Mouse (Mus musculus) layer of hippocampus, postnatal 10 days (tissue): ENCODE results near the gene Zdhhc5. TPM values are rescaled to one million over a fixed set of nuclear protein-coding genes. Genes with fewer than 3 reads are reported as not detected.
"Not testable (repeated sequence)": the region's sequence is repeated elsewhere in the genome, so short reads cannot be mapped to it uniquely, and the experiment has no call there.

Experiments used
- DNase-seq, 2 experiments: peaks; one replicate each; pipeline ENCODE4 v3.0.0; 2021; ENCODE audit warnings: low spot score in 2 of 2
- total RNA-seq, 2 experiments: library from RNA; stranded (reverse); gene quantifications; 2 replicates each; pipeline ENCODE4 v1.2.3; 2021

Zdhhc5 gene
- total RNA-seq, 2 experiments from 2014 or later, result 34.3 to 34.4 TPM

DNA sequence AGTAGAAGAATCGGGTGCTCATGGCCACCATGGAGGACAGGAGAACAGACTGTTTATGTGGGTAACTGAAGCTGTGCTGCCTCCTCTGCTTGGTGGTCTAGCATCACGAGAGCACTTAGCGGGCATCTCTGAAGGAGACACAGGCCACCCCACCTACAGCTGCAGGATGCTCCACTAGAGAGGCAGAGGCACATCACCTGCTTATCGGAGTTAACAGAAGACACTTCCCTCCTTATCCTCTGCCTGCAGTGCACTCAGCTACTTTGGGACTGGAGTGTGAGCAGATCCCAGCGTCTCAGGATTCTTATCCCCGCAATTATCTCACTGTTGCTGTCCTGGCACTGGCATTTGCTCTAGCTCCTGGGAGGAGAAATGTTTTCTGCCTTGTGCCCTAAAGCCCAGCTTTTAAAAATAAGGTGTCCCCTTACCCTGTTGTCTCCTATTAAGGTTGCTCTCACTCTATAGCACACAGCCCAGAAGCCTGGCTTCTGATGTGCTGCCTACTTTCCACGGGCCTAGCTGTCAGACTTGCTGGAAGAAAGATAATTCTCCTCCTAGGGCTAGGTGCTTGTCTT lies 20.5 kb upstream of the Zdhhc5 start:
- peak in 1 of 2 experiments; percentile 21 for DNase-seq

DNA sequence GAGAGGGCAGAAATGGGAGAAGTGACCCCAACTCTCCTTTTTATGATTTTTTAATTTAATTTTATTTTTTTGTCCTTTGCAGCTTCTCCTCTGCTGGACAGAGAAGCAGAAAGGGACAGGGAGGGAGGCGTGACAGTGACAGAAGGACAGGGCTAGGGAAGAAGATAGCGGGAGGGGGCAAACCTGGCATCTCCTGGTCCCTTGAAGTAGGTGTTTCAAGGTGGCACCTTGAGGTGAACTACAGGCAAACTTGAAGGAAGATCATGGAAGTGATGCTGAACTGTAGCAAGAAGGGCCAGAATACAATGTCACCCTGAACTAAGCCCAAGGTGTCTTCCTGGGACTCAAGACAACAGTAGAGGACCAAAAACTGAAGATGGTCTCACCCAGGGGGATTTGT lies 19.9 kb upstream of the Zdhhc5 start:
- no peak for DNase-seq

DNA sequence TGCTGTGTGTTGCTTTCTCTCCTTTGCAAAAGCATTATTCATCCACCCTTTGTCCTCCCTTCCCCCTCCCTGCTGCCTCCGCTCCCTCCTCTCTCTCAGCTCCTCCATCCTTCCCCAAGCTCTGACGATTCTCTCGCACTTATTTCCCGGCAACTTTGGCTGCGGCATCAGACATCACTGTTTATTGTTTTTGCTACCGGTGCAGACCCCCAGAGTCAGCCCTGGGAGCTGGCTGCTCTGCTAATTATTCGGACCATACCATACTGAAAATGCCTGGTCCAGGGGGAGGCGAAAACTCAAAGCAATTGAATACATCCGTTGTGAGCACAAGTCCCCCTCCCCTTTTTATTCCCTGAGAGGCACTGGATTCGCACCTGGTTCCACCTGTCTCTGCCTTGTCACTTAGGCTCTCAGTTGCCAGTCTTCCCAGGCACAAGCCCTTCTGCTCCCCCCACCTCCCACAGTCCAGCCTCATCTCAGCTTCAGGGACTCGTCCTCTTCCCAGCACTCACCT lies 19.4 kb upstream of the Zdhhc5 start:
- peak; percentile 43 to 47 for DNase-seq

DNA sequence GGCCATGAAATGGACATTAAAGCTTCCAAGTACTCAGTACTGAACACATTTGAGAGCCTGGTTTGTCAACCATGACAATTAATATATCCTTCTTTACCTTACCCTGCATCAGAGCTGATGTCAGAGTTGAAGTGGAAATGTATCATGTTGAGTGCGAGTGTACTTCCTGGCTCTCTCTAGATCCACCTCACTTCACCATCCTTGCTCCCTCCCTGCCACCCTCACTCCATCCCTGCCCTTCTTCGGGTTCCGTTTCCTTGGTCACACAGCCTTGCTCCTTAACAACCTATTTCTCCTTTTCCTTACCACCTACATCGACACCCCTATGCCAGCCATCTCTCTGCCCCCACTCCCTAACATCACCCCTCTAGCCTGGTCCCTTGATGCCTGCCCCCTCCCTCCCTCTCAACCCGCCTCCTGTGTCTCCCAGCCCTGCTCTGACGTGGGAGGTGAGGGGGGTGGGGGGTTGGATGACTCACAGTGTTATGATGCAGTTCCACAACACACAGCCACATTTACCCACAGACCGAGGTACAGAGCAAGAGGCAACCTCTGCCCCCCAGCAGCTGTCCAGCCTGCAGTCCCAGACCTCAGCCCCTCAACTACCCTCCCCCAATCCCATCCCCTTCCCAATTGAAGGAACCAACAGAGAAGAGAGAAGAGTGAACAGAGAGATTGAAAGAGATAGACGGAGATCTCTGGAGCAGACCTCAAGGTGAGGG lies 18.8 kb upstream of the Zdhhc5 start, which contains the start of gene Ypel4:
Gene Ypel4 (plus strand): TSS at position 480 of the 722 bp plus-strand sequence.
- DNase-seq, result peak; percentile 57 to 69

DNA sequence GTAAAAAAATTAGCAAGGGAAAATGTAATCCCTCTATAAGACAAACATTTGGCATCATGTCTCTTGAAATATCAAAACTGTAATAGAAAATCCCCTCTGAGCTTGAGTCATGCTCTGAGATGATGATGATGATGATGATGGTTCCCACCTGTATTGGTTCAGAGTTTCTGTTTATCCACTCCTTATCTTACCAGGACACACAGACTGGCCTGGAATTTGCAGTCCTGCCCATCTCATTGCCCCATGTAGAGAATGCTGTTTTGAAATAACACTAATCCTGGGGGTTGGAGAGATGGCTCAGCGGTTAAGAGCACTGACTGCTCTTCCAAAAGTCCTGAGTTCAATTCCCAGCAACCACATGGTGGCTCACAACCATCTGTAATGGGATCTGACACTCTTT lies 17.4 kb upstream of the Zdhhc5 start:
- DNase-seq, result no peak

DNA sequence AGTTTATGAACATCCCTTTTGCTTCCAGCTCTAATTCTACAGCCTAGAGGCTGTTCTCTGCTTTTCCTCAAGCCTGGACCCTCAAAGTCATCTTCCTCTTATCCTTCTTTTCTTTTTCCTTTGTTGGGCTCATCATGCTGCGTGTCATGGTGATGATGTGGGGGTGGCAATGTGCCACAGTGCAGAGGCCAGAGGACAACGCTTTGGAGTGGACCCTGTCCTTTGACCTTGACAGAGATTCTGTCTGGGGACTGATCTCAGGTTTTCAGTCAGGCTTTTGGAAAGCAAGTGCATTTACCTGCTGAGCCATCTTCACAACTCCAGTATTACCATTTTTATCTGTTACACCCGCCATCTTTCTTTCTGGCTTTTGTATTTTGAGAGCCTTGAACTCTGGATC lies 16.2 kb upstream of the Zdhhc5 start:
- no peak for DNase-seq

DNA sequence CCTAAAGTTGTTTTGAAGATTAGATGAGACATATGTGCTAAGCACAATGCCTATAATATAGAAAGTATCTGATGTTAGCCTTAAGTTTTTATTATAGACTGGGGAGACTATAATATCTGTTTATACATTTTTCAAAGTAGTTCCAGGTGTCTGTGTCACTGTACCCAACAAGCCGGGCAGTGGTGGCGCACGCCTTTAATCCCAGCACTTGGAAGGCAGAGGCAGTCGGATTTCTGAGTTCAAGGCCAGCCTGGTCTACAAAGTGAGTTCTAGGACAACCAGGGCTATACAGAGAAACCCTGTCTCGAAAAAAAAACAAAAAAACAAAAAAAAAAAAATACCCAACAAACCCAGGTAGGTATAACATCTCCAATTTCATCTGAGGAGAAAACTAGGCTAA lies 13.2 kb upstream of the Zdhhc5 start:
- DNase-seq, result not testable (repeated sequence)

DNA sequence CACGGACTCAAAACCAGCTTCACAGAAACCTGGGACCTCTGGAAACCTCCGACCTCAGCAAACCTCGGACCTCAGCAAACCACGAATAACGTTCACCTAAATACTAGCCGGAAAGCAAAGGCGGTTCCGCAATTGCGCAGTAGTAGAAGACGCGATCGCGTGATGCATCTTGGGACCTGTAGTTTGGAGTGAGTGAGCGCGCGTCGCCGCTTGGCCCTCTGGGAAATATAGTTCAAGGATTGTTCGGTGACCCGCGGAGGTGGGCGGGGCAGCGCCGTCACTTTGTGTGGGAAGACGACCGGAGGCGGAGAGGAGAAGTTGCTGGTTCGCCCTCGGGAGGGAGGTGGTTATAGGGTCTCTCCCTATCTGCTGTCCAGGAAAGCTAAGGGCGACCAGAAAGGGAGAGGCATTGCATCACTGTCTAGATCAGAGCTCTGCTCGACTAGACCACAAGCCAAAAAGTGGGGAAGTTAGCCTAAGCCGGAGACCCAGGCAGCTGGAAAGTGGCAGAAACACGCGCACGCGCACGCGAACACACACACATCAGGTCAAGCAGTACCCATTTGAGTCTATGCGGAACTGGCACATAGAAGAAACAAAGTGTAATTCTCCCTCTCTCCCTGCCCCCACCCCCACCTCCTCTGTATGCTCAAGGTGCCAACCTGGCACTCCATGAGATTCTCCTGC lies 12.3 kb upstream of the Zdhhc5 start, which contains the start of gene Clp1:
Gene Clp1 (minus strand): TSS at position 179 of the 687 bp plus-strand sequence.
- DNase-seq, result peak; percentile 89 to 92

DNA sequence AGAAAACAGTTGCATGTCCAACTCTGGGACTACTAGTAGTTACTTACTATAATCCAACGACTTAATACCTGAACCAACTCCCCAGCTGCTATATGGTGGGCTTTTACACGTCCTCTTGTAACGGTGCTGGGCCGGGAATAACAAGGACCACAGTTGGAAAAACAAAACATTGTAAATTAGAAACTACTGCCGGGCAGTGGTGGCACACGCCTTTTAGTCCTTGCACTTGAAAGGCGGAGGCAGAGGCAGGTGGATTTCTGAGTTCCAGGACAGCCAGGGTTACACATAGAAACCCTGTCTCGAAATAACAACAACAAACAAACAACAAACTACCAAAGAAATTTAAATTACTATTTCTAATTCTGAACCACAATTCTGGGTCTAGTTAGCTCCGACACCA lies 11.7 kb upstream of the Zdhhc5 start:
- no peak for DNase-seq

DNA sequence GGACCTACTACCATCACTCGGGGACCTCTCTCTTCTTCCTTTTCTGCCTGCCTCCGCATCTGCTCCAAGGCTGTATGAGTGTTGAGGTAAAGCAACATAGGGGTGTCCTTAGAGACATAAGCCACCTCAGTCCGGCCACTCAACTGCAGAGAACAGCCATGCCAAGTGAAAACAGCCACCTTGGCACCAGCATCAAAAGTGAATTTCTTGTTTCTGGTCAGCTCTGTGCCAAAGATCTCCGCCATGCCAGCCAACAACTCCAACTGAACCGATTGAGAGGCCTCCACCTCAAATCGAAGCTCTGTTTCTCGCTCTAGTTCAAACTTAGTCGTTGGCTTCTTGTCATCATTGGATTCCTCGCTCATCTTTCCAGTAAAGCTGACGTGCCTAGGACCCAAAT lies 10.8 kb upstream of the Zdhhc5 start:
- no peak for DNase-seq

DNA sequence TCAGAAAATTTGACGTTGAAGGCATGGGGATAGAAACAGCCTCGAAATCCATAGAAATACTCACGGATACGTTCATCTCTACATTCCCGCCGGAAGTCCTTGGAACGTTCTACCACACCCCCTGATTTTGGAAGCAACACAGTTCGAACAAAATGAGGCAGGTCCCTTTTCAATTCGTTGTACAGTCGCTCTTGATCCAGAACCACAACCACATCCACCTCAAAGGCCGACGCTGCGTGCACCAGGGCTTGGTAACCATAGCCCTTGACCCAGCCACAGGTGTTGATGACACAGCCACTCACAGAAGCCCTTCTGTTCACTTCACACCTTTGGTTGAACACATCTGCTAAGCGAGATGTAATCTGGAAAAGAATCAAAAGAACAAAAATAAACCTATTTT lies 8.9 kb upstream of the Zdhhc5 start:
- no peak for DNase-seq

DNA sequence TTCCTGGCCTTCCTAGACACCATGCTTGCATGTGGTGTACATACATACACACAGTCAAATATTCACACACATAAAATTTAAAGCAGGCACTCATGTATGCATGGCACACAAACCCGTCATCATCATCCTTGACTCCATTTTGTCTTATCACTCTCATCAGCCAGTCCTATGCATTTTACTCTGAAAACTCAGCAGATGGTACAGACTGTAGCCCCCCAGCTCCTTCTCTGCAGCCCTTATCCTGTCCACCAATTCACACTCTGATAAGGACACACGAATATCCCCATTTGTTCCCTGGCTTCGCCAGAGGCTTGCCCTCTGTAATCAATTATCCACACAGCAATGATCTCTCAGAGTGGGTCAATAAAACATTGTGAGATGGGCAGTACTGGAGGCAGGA lies 6.2 kb upstream of the Zdhhc5 start:
- no peak for DNase-seq

DNA sequence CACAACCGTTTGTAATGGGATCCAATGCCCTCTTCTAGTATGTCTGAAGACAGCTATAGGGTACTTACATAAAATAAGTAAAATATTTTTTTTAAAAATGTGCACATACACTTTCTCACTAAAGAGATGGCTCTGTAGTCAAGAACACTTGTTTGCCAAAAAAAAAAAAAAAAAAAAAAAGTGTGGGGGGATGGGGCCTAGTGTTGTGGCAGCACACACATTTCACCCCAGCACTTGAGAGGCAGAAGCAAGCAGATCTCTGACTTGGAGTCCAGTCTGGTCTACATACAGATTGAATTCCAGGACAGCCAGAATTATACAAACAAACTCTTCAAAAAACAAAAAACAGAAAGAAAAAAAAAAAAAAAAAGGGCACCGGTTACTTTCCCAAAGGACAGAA lies 5.7 kb upstream of the Zdhhc5 start:
- DNase-seq, result no peak

DNA sequence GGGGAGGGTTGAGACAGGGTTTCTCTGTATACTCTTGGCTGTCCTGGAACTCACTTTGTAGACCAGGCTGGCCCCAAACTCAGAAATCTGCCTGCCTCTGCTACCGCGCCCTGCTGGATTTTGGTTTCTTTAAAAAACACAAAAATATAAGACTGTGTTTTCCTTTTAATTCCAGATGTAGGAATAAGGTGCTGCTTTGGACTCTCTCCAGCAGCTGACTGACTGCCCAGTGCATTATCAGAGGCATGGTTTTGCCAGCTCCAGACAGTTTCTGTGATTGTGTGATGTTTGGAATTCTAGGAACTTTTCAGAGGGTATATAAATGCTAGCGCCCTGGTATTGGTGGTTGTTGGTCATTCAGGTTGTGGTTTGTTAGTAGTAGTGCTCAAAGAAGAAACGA lies 2.4 kb upstream of the Zdhhc5 start:
- DNase-seq, result no peak

DNA sequence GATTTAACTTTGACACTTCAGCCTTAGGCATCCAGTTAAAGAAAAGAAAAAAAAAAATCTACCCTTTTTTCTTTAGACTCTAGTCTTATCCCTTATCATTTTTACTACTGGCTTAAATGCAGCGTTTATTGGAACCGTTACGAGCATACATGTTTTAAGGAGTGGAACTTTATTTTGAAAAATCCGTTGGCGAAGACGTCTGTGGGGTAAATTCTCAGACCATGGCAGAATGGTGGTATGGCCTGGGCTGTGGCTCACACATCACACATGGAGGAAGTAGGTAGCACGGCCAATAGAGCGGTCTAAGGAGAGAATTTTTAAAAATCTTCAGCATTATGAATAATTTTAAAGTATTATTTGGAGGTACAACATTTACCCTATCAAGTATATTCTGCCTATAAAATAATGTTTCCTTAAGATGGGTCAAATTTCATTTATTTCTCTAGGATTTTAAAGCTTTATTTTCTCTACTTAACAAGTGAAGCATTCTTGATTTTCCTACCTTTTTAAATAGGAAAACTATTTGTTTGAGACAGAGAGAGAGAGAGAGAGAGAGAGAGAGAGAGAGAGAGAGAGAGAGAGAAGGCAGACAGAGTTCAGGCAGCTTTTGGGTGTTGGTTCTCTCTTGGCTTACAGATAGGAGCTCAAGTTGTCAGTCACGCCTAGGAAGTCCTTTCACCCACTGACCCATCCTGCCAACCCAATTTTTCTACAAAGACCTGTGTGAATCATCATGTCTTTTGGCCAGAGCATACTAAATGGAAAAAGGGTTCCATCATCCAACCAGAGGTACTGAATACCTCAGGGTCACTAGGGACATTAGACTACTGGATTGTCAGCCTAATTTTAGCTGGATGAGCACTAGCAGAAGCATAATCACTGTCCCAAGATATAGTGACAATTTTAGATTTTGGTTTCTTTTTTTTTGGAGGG lies 1.7 kb upstream of the Zdhhc5 start:
- no peak for DNase-seq

DNA sequence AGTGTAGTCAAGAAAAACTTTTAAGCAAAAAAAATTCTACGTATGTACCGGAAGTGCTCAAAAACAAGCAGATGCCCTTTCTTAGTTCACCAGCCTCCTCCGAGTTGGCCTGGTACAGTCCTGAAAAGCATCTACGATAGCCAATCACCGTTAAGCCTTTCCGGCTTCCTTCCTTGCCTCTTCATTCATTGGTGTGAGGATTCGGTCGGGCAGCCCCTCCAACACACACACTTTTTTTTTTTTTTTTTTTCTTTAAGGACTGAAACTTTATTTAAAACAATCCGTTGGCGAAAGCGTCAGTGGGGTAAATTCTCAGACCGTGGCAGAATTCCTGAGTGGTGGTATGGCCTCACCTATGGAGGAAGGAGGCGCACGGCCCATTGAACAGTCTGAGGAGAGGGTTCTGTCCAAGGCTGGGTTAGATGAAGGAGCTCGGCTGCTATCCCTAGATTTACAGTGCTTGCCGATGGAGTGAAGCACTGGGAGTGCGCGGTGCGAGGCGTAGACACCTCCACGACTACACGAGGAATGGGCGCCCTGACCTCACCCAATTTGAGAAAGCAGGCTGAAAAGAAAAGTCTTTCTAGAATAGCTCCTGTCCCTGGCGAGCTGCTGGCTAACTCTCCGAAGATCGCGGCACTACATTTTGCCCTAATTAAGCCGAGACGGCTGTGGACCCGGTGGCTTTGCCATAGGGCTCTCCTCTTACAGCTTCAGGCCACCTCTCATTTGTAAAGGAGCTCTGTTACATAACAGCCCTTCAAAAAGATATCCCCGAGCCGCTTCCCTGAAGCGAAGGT lies 782 bp upstream of the Zdhhc5 start:
- peak; percentile 61 to 71 for DNase-seq

DNA sequence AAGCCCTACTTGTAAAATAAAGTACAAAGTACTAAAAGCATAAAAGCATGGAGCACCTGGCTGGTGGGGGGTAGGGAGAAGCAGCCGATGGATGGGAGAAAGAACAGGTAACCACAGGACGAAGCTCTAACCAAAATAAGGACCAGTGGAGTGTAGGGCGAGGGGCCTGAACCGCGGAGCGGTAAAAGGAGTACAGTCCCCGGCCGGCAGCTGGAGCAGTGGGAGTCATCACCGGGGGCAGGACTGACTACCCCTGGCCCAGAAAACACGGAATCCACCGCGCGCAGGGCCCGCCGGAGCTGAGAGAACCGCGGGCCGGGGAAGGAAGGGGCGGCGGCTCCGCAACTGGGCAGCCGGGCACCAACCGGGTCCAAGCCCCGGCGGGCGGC lies 564 bp downstream of the Zdhhc5 start:
- DNase-seq, result no peak

DNA sequence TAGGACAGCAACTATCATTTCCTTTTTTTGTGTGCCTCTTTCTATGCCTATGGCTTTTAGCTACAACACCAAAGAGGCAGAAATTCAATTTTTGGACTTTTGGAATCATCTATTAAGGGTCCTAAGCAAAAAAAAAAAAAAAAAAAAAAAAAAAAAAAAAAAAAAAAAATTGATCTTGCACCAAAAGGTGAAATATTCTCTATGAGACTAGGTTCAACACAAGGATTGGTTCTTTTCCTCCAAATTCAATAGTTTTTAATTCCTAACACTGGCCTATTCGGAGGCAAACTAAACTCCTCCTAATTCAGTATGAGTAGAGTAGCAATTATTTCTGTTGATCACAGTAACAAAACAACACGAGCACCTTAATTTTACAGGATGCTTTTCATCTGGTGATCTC lies 3.1 kb downstream of the Zdhhc5 start:
- DNase-seq, result no peak

DNA sequence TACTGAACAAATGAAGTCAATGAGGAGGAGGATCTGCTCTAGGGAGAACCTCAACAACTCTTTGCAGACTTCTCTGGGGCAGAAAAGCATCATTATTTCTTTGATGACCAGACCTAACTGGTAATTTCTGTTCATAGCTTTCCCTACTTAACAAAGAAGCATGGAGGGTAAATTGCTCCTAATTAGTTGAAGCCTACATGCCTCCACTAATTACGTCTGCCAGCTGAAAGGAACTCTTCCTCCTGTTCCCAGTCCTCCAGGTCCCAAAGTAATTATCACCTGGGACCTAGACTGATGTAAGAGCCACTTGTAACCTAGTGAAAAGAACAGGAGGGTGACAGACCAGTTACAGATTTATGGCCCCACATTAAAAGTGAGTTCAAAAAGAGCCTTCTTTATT lies 7.5 kb downstream of the Zdhhc5 start:
- no peak for DNase-seq

DNA sequence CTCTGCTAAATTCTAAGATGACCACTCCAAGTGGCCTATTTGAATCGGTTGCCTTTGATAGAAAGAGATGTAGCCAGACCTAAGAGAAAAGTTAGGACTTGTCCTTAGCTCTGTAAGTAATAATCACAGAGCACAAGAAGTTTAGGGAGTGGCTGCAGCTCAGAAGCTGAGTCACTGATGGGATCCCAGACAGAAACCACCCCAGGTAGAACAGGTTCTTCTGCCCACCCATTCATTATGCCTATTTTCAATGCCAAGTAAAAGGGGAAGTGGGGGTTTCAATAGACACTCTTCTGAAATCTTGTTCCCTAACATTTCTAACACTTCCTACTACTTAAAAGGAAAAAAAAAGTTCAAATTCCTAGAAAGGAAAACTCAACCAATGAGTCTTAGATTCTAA lies 9.7 kb downstream of the Zdhhc5 start:
- no peak for DNase-seq
